Mouse (Mus musculus): ENCODE measurements around the gene Zfp53. TPM values are rescaled to one million over a fixed set of nuclear protein-coding genes. Genes with fewer than 3 reads are reported as not detected.

Zfp53 gene
- total and polyA plus RNA-seq, 3 experiments = 1.8 to 2.2 TPM; not detected in 1

- H3K9ac ChIP-seq (ENCODE audit: control insufficient read depth, low read depth, low read length, poor library complexity, severe bottlenecking) = no peak overlapping the region
- DNase-seq (ENCODE audit: low read depth, low spot score) = peak; percentile 20
- no peaks in the 10 kb centered on the region for H3K27me3 ChIP-seq (ENCODE audit: control insufficient read depth in 1 of 2, insufficient read depth in 2 of 2, low read length in 2 of 2)
- H3K79me2 ChIP-seq (ENCODE audit: control insufficient read depth, insufficient read depth, low read length, poor library complexity) = peaks cover 5% of the 10 kb centered on the region; the same call in 1 of the 2 replicates
- TF ChIP-seq JUND (IDR thresholded peaks at IDR 0.05; ENCODE audit: low read depth, low read length) (no peak), RAD21 (IDR thresholded peaks at IDR 0.05; ENCODE audit: low read depth, low read length) (no peak), USF1 (IDR thresholded peaks at IDR 0.05; ENCODE audit: low read depth, low read length) (no peak), GABPA (IDR thresholded peaks at IDR 0.05; ENCODE audit: low read depth, low read length) (no peak), MXI1 (IDR thresholded peaks at IDR 0.05; ENCODE audit: low read depth, low read length) (no peak), POLR2AphosphoS2 (IDR thresholded peaks at IDR 0.05; ENCODE audit: low read length) (no peak), UBTF (IDR thresholded peaks at IDR 0.05; ENCODE audit: borderline replicate concordance, insufficient read depth, low read depth, low read length) (no peak), USF2 (IDR thresholded peaks at IDR 0.05; ENCODE audit: borderline replicate concordance in 1 of 2, insufficient read depth in 1 of 2, low read depth in 1 of 2, low read length in 2 of 2) (no peak), POLR2A (IDR thresholded peaks at IDR 0.05; ENCODE audit: control insufficient read depth in 1 of 2, insufficient read depth in 1 of 2, low read depth in 1 of 2, low read length in 2 of 2, poor library complexity in 1 of 2) (no peak), CTCF (IDR thresholded peaks at IDR 0.05 in 2 of 3, conservative IDR thresholded peaks at IDR 0.05 in 1 of 3; ENCODE audit: control insufficient read depth in 1 of 3, insufficient read depth in 1 of 3, low read depth in 2 of 3, low read length in 3 of 3, poor library complexity in 1 of 3, severe bottlenecking in 1 of 3) (no peak), ZNF384 (IDR thresholded peaks at IDR 0.05; ENCODE audit: low read depth, low read length) (no peak), GATA1 (IDR thresholded peaks at IDR 0.05; ENCODE audit: low read depth, low read length) (no peak), EP300 (IDR thresholded peaks at IDR 0.05; ENCODE audit: low read depth in 1 of 2, low read length in 2 of 2) (no peak), SIN3A (IDR thresholded peaks at IDR 0.05; ENCODE audit: low read length) (no peak), TBP (IDR thresholded peaks at IDR 0.05; ENCODE audit: low read depth, low read length) (no peak), HCFC1 (IDR thresholded peaks at IDR 0.05; ENCODE audit: low read depth, low read length) (no peak), ZMIZ1 (IDR thresholded peaks at IDR 0.05; ENCODE audit: low read depth, low read length) (no peak), MAX (IDR thresholded peaks at IDR 0.05; ENCODE audit: low read length) (no peak)
- H3K9me3 ChIP-seq (replicated peaks; ENCODE audit: insufficient read depth, low read length) = no peaks in the 10 kb centered on the region
- peaks cover 4 to 7% of the 10 kb centered on the region in 2 experiments; a peak in 3 of 4 replicates for H3K4me1 ChIP-seq (ENCODE audit: control insufficient read depth in 1 of 2, insufficient read depth in 2 of 2, low read length in 2 of 2)
- H3K4me3 ChIP-seq (ENCODE audit: control insufficient read depth in 1 of 2, insufficient read depth in 1 of 2, low read depth in 2 of 2, low read length in 2 of 2) = no peak overlapping the region
- H3K36me3 ChIP-seq (ENCODE audit: control insufficient read depth in 1 of 2, insufficient read depth in 2 of 2, low read length in 2 of 2) = peaks cover 0 to 2% of the 10 kb centered on the region in 2 experiments; a peak in 2 of 4 replicates
- no peak overlapping the region for H3K27ac ChIP-seq (ENCODE audit: control insufficient read depth, low read depth, low read length)
Observed at GRCm38 (mm10) chr17:21530645-21531330, 42.0 kb downstream of the Zfp53 start.

DNA sequence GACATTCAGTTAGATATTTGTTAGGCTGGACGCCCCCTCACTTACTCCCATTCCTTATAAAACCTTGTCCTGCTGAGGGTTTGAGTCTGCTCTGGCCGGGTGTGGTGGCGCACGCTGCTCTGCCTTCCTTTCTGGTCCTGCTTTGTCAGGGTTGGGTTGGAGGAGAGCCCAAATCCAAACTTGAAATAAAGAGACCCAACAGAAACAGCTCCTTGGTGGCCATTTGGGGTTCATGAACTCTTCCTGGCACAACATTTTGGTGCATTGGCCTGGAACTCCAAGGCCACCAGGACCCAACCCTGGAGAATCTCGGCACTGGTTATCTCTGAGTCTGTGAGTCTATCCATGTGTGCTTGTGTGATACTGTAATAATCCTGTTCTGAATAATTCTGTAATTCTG, 42.8 kb downstream of the Zfp53 start:
- Histone ChIP-seq H3K4me1 (ENCODE audit: control insufficient read depth in 1 of 2, insufficient read depth in 2 of 2, low read length in 2 of 2) (peaks cover 4 to 7% of the 10 kb centered on the region in 2 experiments; a peak in 3 of 4 replicates), H3K27ac (ENCODE audit: control insufficient read depth, low read depth, low read length) (no peak overlapping the region; the same call in 1 of the 2 replicates), H3K9me3 (replicated peaks; ENCODE audit: insufficient read depth, low read length) (no peaks in the 10 kb centered on the region), H3K36me3 (ENCODE audit: control insufficient read depth in 1 of 2, insufficient read depth in 2 of 2, low read length in 2 of 2) (peaks cover 0 to 2% of the 10 kb centered on the region in 2 experiments; a peak in 2 of 4 replicates), H3K79me2 (ENCODE audit: control insufficient read depth, insufficient read depth, low read length, poor library complexity) (peaks cover 5% of the 10 kb centered on the region; the same call in 1 of the 2 replicates), H3K9ac (ENCODE audit: control insufficient read depth, low read depth, low read length, poor library complexity, severe bottlenecking) (peak overlapping the region; percentile 97), H3K4me3 (ENCODE audit: control insufficient read depth in 1 of 2, insufficient read depth in 1 of 2, low read depth in 2 of 2, low read length in 2 of 2) (peak overlapping the region; percentile 85 to 92), H3K27me3 (ENCODE audit: control insufficient read depth in 1 of 2, insufficient read depth in 2 of 2, low read length in 2 of 2) (no peaks in the 10 kb centered on the region)
- TF ChIP-seq TCF12 (IDR thresholded peaks at IDR 0.05; ENCODE audit: low read depth, low read length) (no peak), SIN3A (IDR thresholded peaks at IDR 0.05; ENCODE audit: low read length) (no peak), ZKSCAN1 (IDR thresholded peaks at IDR 0.05; ENCODE audit: low read depth, low read length) (no peak), GABPA (IDR thresholded peaks at IDR 0.05; ENCODE audit: low read depth, low read length) (no peak)
- DNase-seq (ENCODE audit: low read depth, low spot score) = no peak

All from MEL (cell line).